Mouse (Mus musculus) embryonic facial prominence, embryonic 11.5 days (tissue): ENCODE data around the gene Ugt1a6b. TPM values are rescaled to one million over a fixed set of nuclear protein-coding genes. Genes with fewer than 3 reads are reported as not detected.

Experiments
- ATAC-seq: fragments of 200-750 bp; cut with Nextera tagmentation; replicated peaks from 2 replicates; pipeline ENCODE4 v1.8.0; 2017; ENCODE audit warnings: low read depth; ENCODE audit not compliant: insufficient number of reproducible peaks, low FRiP score, low TSS enrichment
- DNase-seq: peaks from one replicate; pipeline ENCODE4 v3.0.0-alpha.2; 2015; ENCODE audit warnings: low spot score
- H3K27ac ChIP-seq: fragments of 300-500 bp; sonication (generic); replicated peaks from 2 replicates; pipeline ENCODE4 v1.5.1; 2014; ENCODE audit warnings: mild to moderate bottlenecking, low read depth, low read length, control low read depth
- H3K27me3 ChIP-seq: fragments of 300-500 bp; sonication (generic); 2 replicates; pipeline ENCODE4 v1.6.1; 2014; ENCODE audit warnings: mild to moderate bottlenecking, low read length, moderate library complexity, mixed read lengths; ENCODE audit not compliant: control insufficient read depth, insufficient read depth
- H3K36me3 ChIP-seq: fragments of 300-500 bp; sonication (generic); replicated peaks from 2 replicates; pipeline ENCODE4 v1.6.1; 2014; ENCODE audit warnings: low read depth, mild to moderate bottlenecking, low read length, moderate library complexity, mixed read lengths; ENCODE audit not compliant: control insufficient read depth, insufficient read depth
- H3K4me1 ChIP-seq: fragments of 300-500 bp; sonication (generic); 2 replicates; pipeline ENCODE4 v1.6.1; 2014; ENCODE audit warnings: low read length, mixed read lengths; ENCODE audit not compliant: control insufficient read depth, insufficient read depth
- H3K4me2 ChIP-seq: fragments of 300-500 bp; sonication (generic); 2 replicates; pipeline ENCODE4 v1.6.1; 2014; ENCODE audit warnings: low read depth, mild to moderate bottlenecking, control low read depth, low read length, moderate library complexity
- H3K4me3 ChIP-seq: fragments of 300-500 bp; sonication (generic); 2 replicates; pipeline ENCODE4 v1.5.1; 2014; ENCODE audit warnings: low read depth, low read length, control low read depth
- H3K9ac ChIP-seq: fragments of 300-500 bp; sonication (generic); replicated peaks from 2 replicates; pipeline ENCODE4 v1.6.1; 2014; ENCODE audit warnings: mild to moderate bottlenecking, control low read depth, low read length
- H3K9me3 ChIP-seq: fragments of 300-500 bp; sonication (generic); replicated peaks from 2 replicates; pipeline ENCODE4 v1.6.1; 2016; ENCODE audit warnings: mild to moderate bottlenecking, low read length, inconsistent platforms, mixed read lengths; ENCODE audit not compliant: control insufficient read depth
- WGBS: fragments of 180-500 bp; shearing (Covaris S2); extraction: QIAGEN DNeasy Blood & Tissue Kit; methylation state at CpG from one replicate; pipeline ENCODE4 v1.1.7; 2014; 5-methylcytosine and 5-hydroxymethylcytosine counted together
- polyA plus RNA-seq: library from polyadenylated mRNA; unstranded; fragments of >200 nt; fragmentation: Nextera tagmentation; extraction: Ambion mirVana; gene quantifications from 2 replicates; pipeline ENCODE4 v1.2.1, GENCODE M21; 2014

The Ugt1a6b gene
- polyA plus RNA-seq, 1 experiment from 2014 or later: not detected

- no peak for DNase-seq
- Histone ChIP-seq H3K27ac (no peak overlapping the region), H3K4me3 (no peak overlapping the region), H3K9me3 (peaks cover 92% of the 10 kb centered on the region), H3K9ac (no peak overlapping the region), H3K36me3 (no peaks in the 10 kb centered on the region), H3K27me3 (no peaks in the 10 kb centered on the region), H3K4me2 (no peak overlapping the region), H3K4me1 (no peaks in the 10 kb centered on the region)
- WGBS: 76% methylated on average over 6 of the region's 6 CpGs
- no peak for ATAC-seq
Measured at GRCm38 (mm10) chr1:88245881-88246280, 142.8 kb downstream of the Ugt1a6b start.

DNA sequence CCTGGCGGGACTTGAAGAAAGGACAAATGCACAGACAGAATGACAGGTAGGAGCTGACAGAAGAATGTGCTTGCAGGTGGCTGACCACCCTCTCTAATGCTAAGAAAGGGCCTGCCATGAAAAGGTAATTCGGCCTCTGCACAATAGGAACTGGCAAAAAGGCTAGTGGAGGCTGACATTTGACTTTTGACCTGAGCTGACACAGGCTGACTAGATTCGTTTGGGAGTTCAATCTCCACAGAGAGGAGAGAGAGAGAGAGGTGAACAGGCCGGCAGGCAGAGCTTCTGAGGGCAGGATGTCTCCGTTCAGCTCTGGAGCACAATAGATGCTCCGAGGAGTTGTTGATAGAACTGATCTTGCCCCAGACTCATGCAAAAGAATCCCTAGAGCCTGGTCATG is 143.3 kb downstream of the Ugt1a6b start:
- no peak overlapping the region for H3K27ac ChIP-seq
- no peak overlapping the region for H3K4me2 ChIP-seq
- no peaks in the 10 kb centered on the region for H3K4me1 ChIP-seq
- 47% methylated on average over 6 of the region's 6 CpGs for WGBS
- H3K36me3 ChIP-seq: no peaks in the 10 kb centered on the region
- no peak overlapping the region for H3K4me3 ChIP-seq
- H3K9ac ChIP-seq: no peak overlapping the region
- ATAC-seq (no peak), DNase-seq (no peak)
- H3K27me3 ChIP-seq: no peaks in the 10 kb centered on the region
- peaks cover 92% of the 10 kb centered on the region for H3K9me3 ChIP-seq

- 56% methylated on average over 2 of the region's 2 CpGs for WGBS
- no peak overlapping the region for H3K9ac ChIP-seq
- no peaks in the 10 kb centered on the region for H3K36me3 ChIP-seq
- DNase-seq (no peak), ATAC-seq (no peak)
- H3K4me3 ChIP-seq: no peak overlapping the region
- peaks cover 94% of the 10 kb centered on the region for H3K9me3 ChIP-seq
- no peak overlapping the region for H3K4me2 ChIP-seq
- H3K27me3 ChIP-seq: no peaks in the 10 kb centered on the region
- no peaks in the 10 kb centered on the region for H3K4me1 ChIP-seq
- H3K27ac ChIP-seq: no peak overlapping the region
Measured at GRCm38 (mm10) chr1:88247660-88248059, 144.6 kb downstream of the Ugt1a6b start.

DNA sequence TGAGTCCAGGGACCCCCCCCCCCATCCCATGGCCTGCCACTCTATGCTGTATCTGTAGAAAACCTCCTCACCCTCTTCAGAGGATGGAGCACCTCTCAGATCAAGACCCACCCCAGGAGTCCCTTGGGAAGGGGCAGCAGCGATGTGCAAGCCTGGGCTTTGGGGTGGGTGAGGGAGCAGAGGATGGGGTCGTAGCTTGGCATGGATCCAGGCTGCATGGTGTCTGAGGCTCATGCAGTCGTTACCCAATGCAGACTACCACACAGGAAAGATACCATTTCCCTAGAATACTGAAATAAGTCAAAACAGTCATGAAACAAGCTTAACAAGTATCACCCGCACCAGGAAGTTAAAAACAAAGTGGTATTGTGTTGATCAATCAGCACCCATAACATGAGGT is 145.6 kb downstream of the Ugt1a6b start:
- no peak overlapping the region for H3K27ac ChIP-seq
- ATAC-seq: no peak
- DNase-seq: no peak
- no peaks in the 10 kb centered on the region for H3K36me3 ChIP-seq
- no peaks in the 10 kb centered on the region for H3K4me1 ChIP-seq
- 69% methylated on average over 4 of the region's 4 CpGs for WGBS
- peaks cover 92% of the 10 kb centered on the region for H3K9me3 ChIP-seq
- no peak overlapping the region for H3K4me2 ChIP-seq
- no peak overlapping the region for H3K4me3 ChIP-seq
- no peak overlapping the region for H3K9ac ChIP-seq
- H3K27me3 ChIP-seq: no peaks in the 10 kb centered on the region

- Histone ChIP-seq H3K9ac (no peak overlapping the region), H3K27ac (no peak overlapping the region), H3K4me2 (no peak overlapping the region), H3K36me3 (no peaks in the 10 kb centered on the region), H3K4me1 (no peaks in the 10 kb centered on the region), H3K4me3 (no peak overlapping the region), H3K9me3 (peaks cover 93% of the 10 kb centered on the region), H3K27me3 (no peaks in the 10 kb centered on the region)
- WGBS: 80% methylated on average over 7 of the region's 7 CpGs
- ATAC-seq (no peak; the same call in 1 of the 2 replicates), DNase-seq (no peak)
Measured at GRCm38 (mm10) chr1:88249596-88249995, 146.5 kb downstream of the Ugt1a6b start.

- WGBS: 84% methylated on average over 5 of the region's 5 CpGs
- H3K9ac ChIP-seq: no peak overlapping the region
Measured at GRCm38 (mm10) chr1:88250023-88250422, 147.0 kb downstream of the Ugt1a6b start.

GRCm38 (mm10) chr1:88253106-88253505 is 150.1 kb downstream of the Ugt1a6b start:
- no peaks in the 10 kb centered on the region for H3K4me1 ChIP-seq
- no peak for ATAC-seq
- no peak for DNase-seq
- no peak overlapping the region for H3K4me3 ChIP-seq
- no peaks in the 10 kb centered on the region for H3K27me3 ChIP-seq
- WGBS: 77% methylated on average over 8 of the region's 8 CpGs
- no peak overlapping the region for H3K4me2 ChIP-seq
- H3K9ac ChIP-seq: no peak overlapping the region
- no peaks in the 10 kb centered on the region for H3K36me3 ChIP-seq
- no peak overlapping the region for H3K27ac ChIP-seq
- H3K9me3 ChIP-seq: peaks cover 90% of the 10 kb centered on the region

More at GRCm38 (mm10) chr1:88250023-88250422, 147.0 kb downstream of the Ugt1a6b start:
- no peaks in the 10 kb centered on the region for H3K27me3 ChIP-seq
- H3K4me1 ChIP-seq: no peaks in the 10 kb centered on the region
- H3K4me3 ChIP-seq: no peak overlapping the region
- ATAC-seq (no peak; the same call in 1 of the 2 replicates), DNase-seq (no peak)
- H3K9me3 ChIP-seq: peaks cover 93% of the 10 kb centered on the region
- no peak overlapping the region for H3K27ac ChIP-seq
- no peak overlapping the region for H3K4me2 ChIP-seq
- H3K36me3 ChIP-seq: no peaks in the 10 kb centered on the region

DNA sequence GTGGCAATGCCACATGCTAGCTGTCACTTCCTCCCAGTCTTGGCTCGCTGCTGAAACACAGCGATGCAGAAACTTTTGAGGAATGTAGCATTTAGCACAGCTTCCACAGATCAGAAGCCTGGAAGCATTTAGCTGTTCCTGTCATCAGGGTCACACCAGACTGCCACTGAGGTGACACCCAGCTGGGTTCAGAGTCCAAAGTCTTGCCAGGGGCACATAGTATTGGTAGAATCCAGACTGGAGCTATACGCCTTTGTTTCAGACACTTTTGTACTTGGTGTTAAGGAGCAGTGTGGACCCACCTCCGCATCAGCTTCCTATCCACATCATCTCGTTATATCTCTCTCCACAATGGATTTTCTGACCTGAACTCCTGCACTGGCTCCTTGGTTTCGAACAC is 150.5 kb downstream of the Ugt1a6b start:
- Histone ChIP-seq H3K4me3 (no peak overlapping the region), H3K27ac (no peak overlapping the region), H3K27me3 (no peaks in the 10 kb centered on the region), H3K9me3 (peaks cover 90% of the 10 kb centered on the region), H3K9ac (no peak overlapping the region), H3K4me1 (no peaks in the 10 kb centered on the region), H3K36me3 (no peaks in the 10 kb centered on the region), H3K4me2 (no peak overlapping the region)
- 68% methylated on average over 6 of the region's 6 CpGs for WGBS
- DNase-seq: no peak
- no peak for ATAC-seq
